Mouse (Mus musculus) thymus, adult 2 months (tissue): ENCODE results near the gene Ctbp1.

ENCODE experiments used
- CTCF ChIP-seq: fragments of 200-500 bp; IDR thresholded peaks from 2 replicates; pipeline ENCODE4 v1.5.1; 2012; ENCODE audit warnings: mild to moderate bottlenecking, control low read depth, low read length, moderate library complexity, borderline replicate concordance; ENCODE audit not compliant: control insufficient read depth, poor library complexity, insufficient read depth; ENCODE audit errors: extremely low read depth
- POLR2A ChIP-seq: fragments of 200-500 bp; IDR thresholded peaks from 2 replicates; pipeline ENCODE4 v1.6.1; 2012; ENCODE audit warnings: mild to moderate bottlenecking, low read length, control low read depth, moderate library complexity; ENCODE audit not compliant: control insufficient read depth, poor library complexity, insufficient read depth; ENCODE audit errors: extremely low read depth

- no peak for TF ChIP-seq POLR2A
- no peak for TF ChIP-seq CTCF
Observed at GRCm38 (mm10) chr5:33220350-33221044, 54.3 kb downstream of the Ctbp1 start.
